Mouse (Mus musculus): ENCODE data around the gene March1.

DNA sequence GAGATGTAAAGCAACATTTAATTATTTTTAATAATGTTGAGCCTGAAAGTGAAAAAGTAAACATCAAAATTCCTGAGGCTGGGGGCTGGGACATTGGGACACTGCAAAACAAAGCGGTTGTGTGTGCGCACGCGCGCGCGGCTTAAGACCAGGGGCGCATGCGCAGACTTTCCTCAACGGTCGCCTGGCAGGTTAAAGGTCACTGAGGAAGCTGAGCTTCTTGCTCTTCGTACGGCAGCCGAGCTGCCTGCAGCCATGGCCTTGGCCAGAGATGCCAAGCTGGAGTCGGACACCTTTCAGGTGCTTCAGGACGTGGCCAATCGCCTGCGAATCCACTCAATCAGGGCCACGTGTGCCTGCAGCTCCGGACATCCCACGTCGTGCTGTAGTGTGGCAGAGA lies 893.8 kb downstream of the March1 start, which contains the start of gene Tktl2:
- no peak for TF ChIP-seq CTCF (IDR thresholded peaks at IDR 0.05; ENCODE audit: borderline replicate concordance, control insufficient read depth, extremely low read depth, insufficient read depth, low read length, poor library complexity)
- TF ChIP-seq POLR2A (IDR thresholded peaks at IDR 0.05; ENCODE audit: control insufficient read depth, extremely low read depth, insufficient read depth, low read length, poor library complexity): no peak
